Mouse (Mus musculus) olfactory bulb, adult 2 months (tissue): Measurements from ENCODE around the gene Dnaaf5.

Experiments
- CTCF ChIP-seq: fragments of 200-500 bp; IDR thresholded peaks from 2 replicates; pipeline ENCODE4 v1.5.1; 2012; ENCODE audit warnings: low read depth, mild to moderate bottlenecking, low read length, moderate library complexity; ENCODE audit not compliant: insufficient read depth
- POLR2A ChIP-seq: fragments of 200-500 bp; IDR thresholded peaks from 2 replicates; pipeline ENCODE4 v1.6.1; 2012; ENCODE audit warnings: mild to moderate bottlenecking, low read depth, low read length, moderate library complexity; ENCODE audit not compliant: insufficient read depth

DNA sequence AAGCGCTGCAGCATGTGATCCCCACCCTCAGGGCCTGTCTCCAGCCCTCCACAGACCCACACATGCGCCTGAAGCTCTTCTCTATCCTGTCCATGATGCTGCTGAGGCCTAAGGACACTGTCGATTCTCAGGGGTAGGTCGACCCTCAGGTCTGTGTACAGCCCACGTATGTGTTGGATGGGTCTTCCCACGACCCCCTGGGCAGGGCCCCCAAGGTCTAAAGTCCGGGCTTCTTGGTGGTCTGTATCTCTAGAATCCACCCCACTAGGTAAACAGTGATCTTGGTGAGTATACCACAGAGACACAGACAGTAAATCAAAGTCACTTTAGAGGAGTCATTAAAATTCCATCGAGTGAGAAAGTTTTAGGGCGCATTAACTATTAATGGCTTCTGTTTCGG lies 24.1 kb downstream of the Dnaaf5 start:
- no peak for TF ChIP-seq CTCF
- TF ChIP-seq POLR2A: no peak
